Mouse (Mus musculus) limb, embryonic 13.5 days (tissue): ENCODE measurements around the gene Rps16. TPM values are rescaled to one million over a fixed set of nuclear protein-coding genes. Genes with fewer than 3 reads are reported as not detected.
"Not testable (repeated sequence)": the region's sequence is repeated elsewhere in the genome, so short reads cannot be mapped to it uniquely, and the experiment has no call there.

Experiments used
- ATAC-seq: fragments of 200-750 bp; cut with Nextera tagmentation; 2 replicates; pipeline ENCODE4 v1.8.0; 2017; ENCODE audit warnings: low read depth, moderate number of reproducible peaks, moderate TSS enrichment; ENCODE audit not compliant: low FRiP score
- H3K27ac ChIP-seq: fragments of 300-500 bp; sonication (generic); 2 replicates; pipeline ENCODE4 v1.5.1; 2015; ENCODE audit warnings: inconsistent platforms, mild to moderate bottlenecking, moderate library complexity
- H3K27me3 ChIP-seq: fragments of 300-500 bp; sonication (generic); 2 replicates; pipeline ENCODE4 v1.6.1; 2015; ENCODE audit warnings: mild to moderate bottlenecking, inconsistent platforms
- H3K36me3 ChIP-seq: fragments of 300-500 bp; sonication (generic); 2 replicates; pipeline ENCODE4 v1.6.1; 2015; ENCODE audit warnings: inconsistent platforms, mild to moderate bottlenecking, moderate library complexity
- H3K4me1 ChIP-seq: fragments of 300-500 bp; sonication (generic); 2 replicates; pipeline ENCODE4 v1.6.1; 2015; ENCODE audit warnings: inconsistent platforms
- H3K4me2 ChIP-seq: fragments of 300-500 bp; sonication (generic); replicated peaks from 2 replicates; pipeline ENCODE4 v1.6.1; 2015; ENCODE audit warnings: inconsistent platforms, mild to moderate bottlenecking, moderate library complexity
- H3K4me3 ChIP-seq: fragments of 300-500 bp; sonication (generic); 2 replicates; pipeline ENCODE4 v1.5.1; 2015; ENCODE audit warnings: moderate library complexity, mild to moderate bottlenecking, inconsistent platforms
- H3K9ac ChIP-seq: fragments of 300-500 bp; sonication (generic); 2 replicates; pipeline ENCODE4 v1.6.1; 2015; ENCODE audit warnings: mild to moderate bottlenecking, inconsistent platforms
- H3K9me3 ChIP-seq: fragments of 300-500 bp; sonication (generic); 2 replicates; pipeline ENCODE4 v1.6.1; 2016; ENCODE audit warnings: inconsistent platforms
- WGBS: fragments of 180-500 bp; shearing (Covaris S2); methylation state at CpG from one replicate; pipeline ENCODE4 v1.1.7; 2015; 5-methylcytosine and 5-hydroxymethylcytosine counted together
- polyA plus RNA-seq: library from polyadenylated mRNA; unstranded; fragments of >200 nt; fragmentation: Nextera tagmentation; extraction: Ambion mirVana; gene quantifications from 2 replicates; pipeline ENCODE4 v1.2.1, GENCODE M21; 2015

Gene Rps16
- polyA plus RNA-seq, 1 experiment from 2014 or later, result 908 TPM

DNA sequence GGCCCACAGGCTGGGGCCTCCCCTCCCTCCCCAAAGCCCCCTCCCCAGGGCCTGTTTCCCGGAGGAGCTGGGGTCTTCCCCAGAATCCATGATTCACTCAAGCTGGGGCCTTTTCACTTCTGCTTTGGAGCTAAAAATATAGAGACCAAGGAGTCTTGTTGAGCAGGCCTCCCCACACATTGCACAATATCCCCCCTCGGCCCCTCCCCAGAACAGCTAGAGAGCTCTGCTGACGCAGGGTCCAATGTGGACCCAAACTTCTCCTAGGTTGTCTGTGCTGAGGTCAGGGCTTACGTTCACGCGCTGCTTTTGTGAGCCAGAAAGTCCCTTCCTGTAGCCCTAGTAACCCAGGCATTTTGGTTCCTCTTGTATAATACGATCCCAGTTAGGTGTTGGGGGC, 35.6 kb downstream of the Rps16 start:
- no peak overlapping the region for H3K4me2 ChIP-seq
- no peak overlapping the region for H3K4me3 ChIP-seq
- no peaks in the 10 kb centered on the region for H3K9me3 ChIP-seq
- peaks cover 52% of the 10 kb centered on the region for H3K36me3 ChIP-seq
- no peaks in the 10 kb centered on the region for H3K27me3 ChIP-seq
- ATAC-seq, result no peak
- H3K4me1 ChIP-seq, result peaks cover 33% of the 10 kb centered on the region
- WGBS, result 81% methylated on average over 7 of the region's 7 CpGs
- no peak overlapping the region; the same call in 1 of the 2 replicates for H3K9ac ChIP-seq
- no peak overlapping the region; the same call in 1 of the 2 replicates for H3K27ac ChIP-seq

- H3K4me1 ChIP-seq, result peaks cover 33% of the 10 kb centered on the region
- peak; percentile 66 for ATAC-seq
- H3K9me3 ChIP-seq, result no peaks in the 10 kb centered on the region
- no peak overlapping the region; the same call in 1 of the 2 replicates for H3K9ac ChIP-seq
- no peak overlapping the region for H3K4me3 ChIP-seq
- H3K36me3 ChIP-seq, result peaks cover 52% of the 10 kb centered on the region
- no peak overlapping the region; the same call in 1 of the 2 replicates for H3K27ac ChIP-seq
- H3K27me3 ChIP-seq, result no peaks in the 10 kb centered on the region
- 4% methylated on average over 4 of the region's 4 CpGs for WGBS
- no peak overlapping the region for H3K4me2 ChIP-seq
These were observed 36.0 kb downstream of the Rps16 start for GRCm38 (mm10) chr7:28386462-28386861.

GRCm38 (mm10) chr7:28386877-28387276, 36.4 kb downstream of the Rps16 start:
- ATAC-seq, result not testable (repeated sequence)
- H3K36me3 ChIP-seq, result peaks cover 52% of the 10 kb centered on the region

GRCm38 (mm10) chr7:28387384-28387783, 36.9 kb downstream of the Rps16 start:
- 89% methylated on average over 7 of the region's 7 CpGs for WGBS
- Histone ChIP-seq H3K4me1 (peaks cover 29% of the 10 kb centered on the region), H3K36me3 (peaks cover 52% of the 10 kb centered on the region)
- not testable (repeated sequence) for H3K27ac ChIP-seq, H3K4me3 ChIP-seq, H3K4me2 ChIP-seq, H3K9me3 ChIP-seq, H3K27me3 ChIP-seq, ATAC-seq, H3K9ac ChIP-seq

More at GRCm38 (mm10) chr7:28386877-28387276, 36.4 kb downstream of the Rps16 start:
- H3K9me3 ChIP-seq, H3K9ac ChIP-seq, H3K4me3 ChIP-seq, H3K4me2 ChIP-seq, H3K27me3 ChIP-seq, H3K27ac ChIP-seq: not testable (repeated sequence)
- peaks cover 33% of the 10 kb centered on the region for H3K4me1 ChIP-seq
- WGBS, result 82% methylated on average over 6 of the region's 6 CpGs

GRCm38 (mm10) chr7:28390331-28390730, 39.9 kb downstream of the Rps16 start:
- ATAC-seq, result no peak
- Histone ChIP-seq H3K9ac (no peak overlapping the region), H3K27ac (no peak overlapping the region), H3K4me3 (no peak overlapping the region), H3K4me1 (peaks cover 23% of the 10 kb centered on the region), H3K9me3 (no peaks in the 10 kb centered on the region), H3K36me3 (peaks cover 61% of the 10 kb centered on the region), H3K27me3 (no peaks in the 10 kb centered on the region), H3K4me2 (no peak overlapping the region)
- WGBS, result 96% methylated on average over 3 of the region's 3 CpGs

- WGBS, result under 1% methylated on average over 58 of the region's 58 CpGs
- Histone ChIP-seq H3K36me3 (peaks cover 61% of the 10 kb centered on the region), H3K9ac (peak within 1 kb of the TSS; percentile 92), H3K27me3 (no peaks in the 10 kb centered on the region), H3K27ac (peak within 1 kb of the TSS; percentile 76), H3K4me3 (peak within 1 kb of the TSS; percentile 93), H3K4me1 (peaks cover 17% of the 10 kb centered on the region), H3K9me3 (no peaks in the 10 kb centered on the region), H3K4me2 (peak within 1 kb of the TSS; percentile 96)
- peak; percentile 99 for ATAC-seq
These were observed 42.2 kb downstream of the Rps16 start, which contains the start of the genes Med29 and Paf1 for GRCm38 (mm10) chr7:28392429-28393271. Med29 (minus strand) TSS chr7:28392708. Paf1 (plus strand) TSS chr7:28392951.

DNA sequence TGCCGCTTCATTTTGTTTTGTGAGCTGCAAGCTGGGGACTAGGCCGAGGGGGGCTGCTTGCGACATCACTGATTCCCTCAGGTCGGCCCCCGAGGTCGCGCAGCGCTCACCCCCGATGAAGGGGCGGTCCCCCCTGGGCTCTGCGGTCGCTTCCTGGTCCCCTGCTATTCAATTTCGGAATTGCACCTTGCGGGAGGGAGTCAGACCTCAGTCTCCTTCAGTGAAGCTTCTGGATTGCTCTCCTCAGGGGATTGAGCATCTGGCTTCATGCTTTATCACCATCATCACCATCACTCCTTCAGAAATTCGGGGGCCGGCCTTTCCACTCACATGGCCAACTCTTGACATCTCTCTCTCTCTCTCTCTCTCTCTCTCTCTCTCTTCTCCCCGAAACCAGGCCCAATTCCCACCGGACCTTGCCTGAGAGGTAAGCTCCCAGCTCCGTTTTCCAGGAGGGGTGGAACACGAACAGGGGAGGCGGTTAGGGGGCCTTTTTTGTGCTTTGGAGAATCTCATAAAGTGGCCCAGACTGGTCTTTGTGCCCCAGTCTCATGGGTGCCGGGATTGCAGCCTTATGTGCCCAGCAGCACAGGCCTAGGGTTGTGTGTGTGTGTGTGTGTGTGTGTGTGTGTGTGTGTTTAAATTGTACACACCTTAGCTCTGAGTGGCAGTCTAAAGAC, 43.0 kb downstream of the Rps16 start:
- H3K27ac ChIP-seq, result peak overlapping the region; percentile 76
- 4% methylated on average over 22 of the region's 22 CpGs for WGBS
- peak overlapping the region; percentile 93 for H3K4me3 ChIP-seq
- H3K9ac ChIP-seq, result peak overlapping the region; percentile 92
- peak overlapping the region; percentile 96 for H3K4me2 ChIP-seq
- peaks cover 17% of the 10 kb centered on the region for H3K4me1 ChIP-seq
- no peaks in the 10 kb centered on the region for H3K27me3 ChIP-seq
- no peaks in the 10 kb centered on the region for H3K9me3 ChIP-seq
- ATAC-seq, result no peak
- H3K36me3 ChIP-seq, result peaks cover 61% of the 10 kb centered on the region

- no peak overlapping the region for H3K4me2 ChIP-seq
- peaks cover 17% of the 10 kb centered on the region for H3K4me1 ChIP-seq
- no peak for ATAC-seq
- no peak overlapping the region for H3K4me3 ChIP-seq
- peaks cover 61% of the 10 kb centered on the region for H3K36me3 ChIP-seq
- 93% methylated on average over 4 of the region's 4 CpGs for WGBS
- H3K9me3 ChIP-seq, result no peaks in the 10 kb centered on the region
- no peak overlapping the region for H3K27ac ChIP-seq
- no peaks in the 10 kb centered on the region for H3K27me3 ChIP-seq
- no peak overlapping the region for H3K9ac ChIP-seq
These were observed 45.0 kb downstream of the Rps16 start for GRCm38 (mm10) chr7:28395425-28395824.

- no peak for ATAC-seq
- H3K27me3 ChIP-seq, result no peaks in the 10 kb centered on the region
- WGBS, result 73% methylated on average over 3 of the region's 3 CpGs
- no peak overlapping the region for H3K4me2 ChIP-seq
- no peak overlapping the region for H3K9ac ChIP-seq
- H3K9me3 ChIP-seq, result no peaks in the 10 kb centered on the region
- peaks cover 82% of the 10 kb centered on the region for H3K36me3 ChIP-seq
- no peak overlapping the region for H3K4me3 ChIP-seq
- no peak overlapping the region for H3K27ac ChIP-seq
- peaks cover 8% of the 10 kb centered on the region for H3K4me1 ChIP-seq
These were observed 47.5 kb downstream of the Rps16 start for GRCm38 (mm10) chr7:28398000-28398399.

GRCm38 (mm10) chr7:28398696-28399340, 48.4 kb downstream of the Rps16 start:
- H3K27ac ChIP-seq, result no peak overlapping the region
- H3K4me3 ChIP-seq, result no peak overlapping the region
- no peak for ATAC-seq
- H3K36me3 ChIP-seq, result peaks cover 90% of the 10 kb centered on the region
- WGBS, result 91% methylated on average over 10 of the region's 10 CpGs
- H3K4me2 ChIP-seq, result no peak overlapping the region
- no peaks in the 10 kb centered on the region for H3K9me3 ChIP-seq
- H3K9ac ChIP-seq, result no peak overlapping the region
- H3K27me3 ChIP-seq, result no peaks in the 10 kb centered on the region
- H3K4me1 ChIP-seq, result peaks cover 2% of the 10 kb centered on the region

- Histone ChIP-seq H3K27me3 (no peaks in the 10 kb centered on the region), H3K4me3 (no peak overlapping the region), H3K9ac (no peak overlapping the region), H3K36me3 (peaks cover 95% of the 10 kb centered on the region), H3K4me2 (no peak overlapping the region), H3K9me3 (no peaks in the 10 kb centered on the region), H3K27ac (no peak overlapping the region), H3K4me1 (no peaks in the 10 kb centered on the region)
- WGBS, result 100% methylated on average over 1 of the region's 1 CpGs
- no peak for ATAC-seq
These were observed 50.6 kb downstream of the Rps16 start for GRCm38 (mm10) chr7:28401030-28401429.

- no peaks in the 10 kb centered on the region for H3K9me3 ChIP-seq
- H3K36me3 ChIP-seq, result peaks cover 95% of the 10 kb centered on the region
- H3K4me1 ChIP-seq, result no peaks in the 10 kb centered on the region
- no peak overlapping the region for H3K4me3 ChIP-seq
- no peaks in the 10 kb centered on the region for H3K27me3 ChIP-seq
- ATAC-seq, result no peak
- no peak overlapping the region for H3K4me2 ChIP-seq
- no peak overlapping the region for H3K9ac ChIP-seq
- 74% methylated on average over 3 of the region's 3 CpGs for WGBS
- no peak overlapping the region for H3K27ac ChIP-seq
These were observed 51.5 kb downstream of the Rps16 start for GRCm38 (mm10) chr7:28401942-28402341.
